Mouse (Mus musculus): ENCODE data around the gene Prl2c2. TPM values are rescaled to one million over a fixed set of nuclear protein-coding genes. Genes with fewer than 3 reads are reported as not detected.
"Not testable (repeated sequence)": the region's sequence is repeated elsewhere in the genome, so short reads cannot be mapped to it uniquely, and the experiment has no call there.

Prl2c2 gene
- total RNA-seq (2021) (not detected), polyA plus RNA-seq (2012; rRNA removed) (not detected in 2 replicates)
- long read RNA-seq, result 0 reads

- not testable (repeated sequence) for DNase-seq
These were observed at the start of gene Prl2c2 for GRCm38 (mm10) chr13:13005283-13005682. Prl2c2 (minus strand) TSS chr13:13005383.

- DNase-seq, result not testable (repeated sequence)
These were observed 20.7 kb upstream of the Prl2c2 start for GRCm38 (mm10) chr13:13025872-13026271.

GRCm38 (mm10) chr13:13013993-13014549 is 8.9 kb upstream of the Prl2c2 start:
- DNase-seq, result not testable (repeated sequence)

Other genes with a start within 250 kb of the Prl2c2 start
- not detected for gene Prl2c3, start 205.3 kb downstream of the Prl2c2 start, total RNA-seq (2021)
- not detected in 2 replicates for gene Prl2c3, start 205.3 kb downstream of the Prl2c2 start, polyA plus RNA-seq (2012; rRNA removed)
- gene Prl2c5, start 177.3 kb upstream of the Prl2c2 start, total RNA-seq (2021), result not detected
- not detected in 2 replicates for gene Prl2c5, start 177.3 kb upstream of the Prl2c2 start, polyA plus RNA-seq (2012; rRNA removed)

All from adrenal gland, adult 2 months (tissue).